ENCODE assay signal across 8 mouse cellular contexts in the genomic region with DNA sequence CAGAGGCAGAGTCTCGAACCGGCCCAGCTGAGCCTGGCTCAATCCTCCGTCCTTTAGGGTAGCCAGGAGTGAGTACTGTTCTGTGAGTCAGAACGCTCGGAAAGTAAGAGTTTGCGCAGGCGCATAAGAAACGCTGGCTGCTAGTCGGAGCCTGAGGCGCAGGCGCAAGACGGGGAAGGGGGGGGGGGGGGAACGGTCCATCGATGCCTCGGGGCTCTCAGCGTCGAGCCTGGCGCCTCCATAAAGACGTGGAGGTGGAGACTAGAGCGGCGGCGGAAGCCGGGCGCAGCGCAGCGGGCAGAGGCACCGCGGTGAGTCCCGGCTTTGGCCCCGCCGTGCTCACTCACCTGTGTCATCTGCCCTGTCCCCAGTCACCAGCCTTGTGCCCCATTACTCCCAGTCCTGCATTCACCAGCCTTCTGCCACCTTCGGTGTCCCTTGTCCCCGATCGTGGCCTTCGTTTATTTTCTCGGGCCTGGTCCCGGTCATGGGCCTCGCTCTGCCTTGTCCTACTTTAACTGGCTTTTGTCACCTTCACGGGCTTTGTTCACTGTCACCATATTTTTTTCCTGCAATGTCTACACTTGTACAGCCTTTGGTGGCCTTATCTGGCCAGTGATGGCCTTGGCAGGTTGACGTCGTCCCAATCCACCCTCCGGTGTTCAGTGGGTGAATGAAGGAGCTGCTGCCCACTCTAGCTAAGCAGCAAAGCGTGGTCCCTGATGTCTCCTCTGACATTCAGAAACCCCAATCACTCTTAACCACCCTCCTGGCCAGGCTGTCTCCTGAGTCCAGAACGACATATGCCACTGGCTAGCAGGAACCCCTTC. TPM values are rescaled to one million over a fixed set of nuclear protein-coding genes. Genes with fewer than 3 reads are reported as not detected.
A peak's percentile ranks its signal among the peaks of the same experiment; 100 is the strongest.
DNase-seq lines count a peak whose midpoint lies in the region; ATAC-seq lines count a peak whose summit lies in the region.

A gene (plus strand): TSS at position 175 of the 830 bp plus-strand sequence.

- peak; percentile 98 for DNase-seq in ZHBTc4 (ENCODE audit: low read depth, low spot score)
- DNase-seq in gastrocnemius, adult 8-10 months (ENCODE audit: low spot score in 2 of 2) = peak; percentile 61 to 81
- DNase-seq in hindlimb bud, embryonic 11.5 days (ENCODE audit: extremely low spot score, low read depth, low spot score) = peak; percentile 89
- DNase-seq in left cerebral cortex, adult 8-10 months (ENCODE audit: low spot score in 2 of 2) = peak; percentile 59 to 76
- peak; percentile 92 to 93 for DNase-seq in right cerebral cortex, postnatal 10 days (ENCODE audit: low spot score in 2 of 2)
- DNase-seq in urinary bladder, postnatal 25 days (ENCODE audit: low spot score) = peak; percentile 69

- no peaks in the 10 kb centered on the region for H3K9me3 ChIP-seq in megakaryocyte, embryonic 14.5 days

- peak within 1 kb of the TSS; percentile 100 for H3K4me3 ChIP-seq in megakaryocyte, embryonic 14.5 days (replicated peaks)

- H3K36me3 ChIP-seq in megakaryocyte, embryonic 14.5 days (replicated peaks; ENCODE audit: low read length) = peaks cover 39% of the 10 kb centered on the region

- peak; percentile 78 for ATAC-seq in common myeloid progenitor, adult 5-6 weeks (replicated peaks; ENCODE audit: low read depth, poor library complexity, severe bottlenecking)

- no peaks in the 10 kb centered on the region for H3K27me3 ChIP-seq in megakaryocyte, embryonic 14.5 days (replicated peaks)

- peaks cover 86% of the 10 kb centered on the region for H3K4me1 ChIP-seq in megakaryocyte, embryonic 14.5 days

RNA-seq across cellular contexts. Expression of the gene that starts here (rescaled TPM):
- total RNA-seq in common myeloid progenitor, adult 5-6 weeks (2017) = 16.6 and 21.4 TPM in 2 replicates
- 100 to 1,000 TPM in 1 of 4 experiments, 10 to 100 TPM in 3; 83.3 to 100 (median 89.7) TPM for total RNA-seq in gastrocnemius, adult 8-10 months (2022)
- 100 to 1,000 TPM; 105 to 121 (median 113) TPM for total RNA-seq in left cerebral cortex, adult 8-10 months (2022)
- 46.2 and 91.1 TPM in 2 replicates for polyA plus RNA-seq in megakaryocyte, embryonic 14.5 days (2012; ENCODE audit: insufficient read depth, low replicate concordance)

Comparison
In these comparisons a context has a peak if more than half of its experiments do, and no peak if none do; other contexts are left out.
1. Peak in every context shown above with its lines: DNase-seq, ATAC-seq and H3K4me3 ChIP-seq.